Mouse (Mus musculus): ENCODE measurements around the gene Luc7l3. TPM values are rescaled to one million over a fixed set of nuclear protein-coding genes. Genes with fewer than 3 reads are reported as not detected.

Luc7l3 gene
- 10 to 100 TPM; 40.6 to 45.0 TPM for total RNA-seq (2021)
- long read RNA-seq, experiment 1, full-length matches to known transcripts = 25 of 30 reads
- long read RNA-seq, experiment 1, partial matches to known transcripts = 3 of 30 reads
- long read RNA-seq, experiment 1, other reads (novel, unspliced or antisense) = 2 of 30 reads
- long read RNA-seq, experiment 2, full-length matches to known transcripts = 16 of 18 reads
- long read RNA-seq, experiment 2, partial matches to known transcripts = 0 of 18 reads
- long read RNA-seq, experiment 2, other reads (novel, unspliced or antisense) = 2 of 18 reads

DNA sequence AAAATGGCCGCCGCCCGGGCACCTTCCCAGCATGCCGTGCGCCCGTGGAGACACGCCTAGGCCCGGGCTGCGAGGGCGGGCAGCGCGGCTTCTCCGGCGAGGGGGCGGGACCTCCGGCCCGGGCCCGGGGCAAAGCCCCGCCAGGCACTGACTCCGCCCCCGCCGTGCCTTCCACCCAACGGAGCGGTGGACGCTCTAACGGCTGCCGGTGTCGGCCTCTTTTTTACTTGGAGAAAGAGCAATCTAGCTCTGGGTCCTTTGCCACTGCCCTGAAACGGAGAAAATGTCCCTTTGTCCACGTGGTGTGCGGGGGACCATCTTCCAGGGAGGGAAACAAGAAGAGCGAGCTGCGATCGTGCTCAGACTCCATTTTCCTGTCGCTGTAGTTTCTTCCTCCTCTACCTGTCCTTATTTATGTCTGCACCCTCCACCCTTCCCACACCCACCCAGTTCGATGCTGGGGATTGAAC lies at the start of gene Luc7l3:
Gene Luc7l3 (minus strand): TSS at position 58 of the 470 bp plus-strand sequence.
- peak; percentile 97 for DNase-seq
- intact Hi-C loops (cut with DNase I) = no loop called here

- intact Hi-C loops (cut with DNase I) = no loop called here
- DNase-seq = no peak
Observed at GRCm38 (mm10) chr11:94370809-94371208, 49.0 kb upstream of the Luc7l3 start.

DNA sequence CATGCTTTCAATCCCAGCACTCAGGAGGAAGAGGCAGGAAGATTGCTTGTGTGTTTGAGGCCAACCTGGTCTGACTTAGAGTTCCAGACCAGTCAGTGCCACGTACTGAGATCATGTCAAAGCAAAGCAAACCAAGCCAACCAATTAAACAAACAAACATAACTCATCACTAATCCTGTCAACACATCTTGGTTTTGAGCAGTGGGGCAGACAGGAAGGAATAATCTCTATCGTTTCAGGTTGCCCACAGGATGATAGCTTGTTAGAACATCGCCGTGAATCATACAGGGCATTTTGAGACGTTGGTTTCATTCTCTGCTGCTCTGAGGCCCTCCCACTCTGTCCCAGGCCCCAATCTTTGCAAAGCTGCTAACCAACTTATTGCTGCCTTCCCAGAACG lies 48.2 kb upstream of the Luc7l3 start:
- DNase-seq = no peak
- intact Hi-C loops (cut with DNase I) = no loop called here

GRCm38 (mm10) chr11:94365340-94365739 lies 43.6 kb upstream of the Luc7l3 start:
- intact Hi-C loops (cut with DNase I) = no loop called here
- no peak for DNase-seq

- no peak for DNase-seq
- intact Hi-C loops (cut with DNase I) = no loop called here
Observed at GRCm38 (mm10) chr11:94363690-94364089, 41.9 kb upstream of the Luc7l3 start.

DNA sequence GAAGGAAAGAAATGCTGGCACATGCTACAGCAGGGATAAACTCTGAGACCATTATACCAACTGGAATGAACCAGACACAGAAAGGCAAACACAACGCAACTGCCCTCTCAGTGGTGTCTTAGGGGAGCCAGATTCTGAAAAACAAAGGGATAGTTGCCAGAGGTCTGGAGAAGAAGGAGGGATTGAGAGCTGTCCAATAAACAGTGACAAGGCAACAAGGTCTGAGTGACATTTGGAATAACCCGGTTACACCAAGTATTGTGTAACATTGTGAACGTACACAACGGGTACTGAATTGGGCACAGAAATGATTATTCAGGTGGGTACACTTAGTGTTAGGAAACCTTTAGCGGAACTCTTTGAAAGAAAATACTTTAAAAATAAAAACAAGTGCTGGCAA lies 40.3 kb upstream of the Luc7l3 start:
- DNase-seq = no peak
- intact Hi-C loops (cut with DNase I) = no loop called here

- intact Hi-C loops (cut with DNase I) = no loop called here
Observed at GRCm38 (mm10) chr11:94361166-94361870, 39.5 kb upstream of the Luc7l3 start.

GRCm38 (mm10) chr11:94359168-94359567 lies 37.4 kb upstream of the Luc7l3 start:
- no peak for DNase-seq
- intact Hi-C loops (cut with DNase I) = no loop called here

More at GRCm38 (mm10) chr11:94361166-94361870, 39.5 kb upstream of the Luc7l3 start:
- no peak for DNase-seq

DNA sequence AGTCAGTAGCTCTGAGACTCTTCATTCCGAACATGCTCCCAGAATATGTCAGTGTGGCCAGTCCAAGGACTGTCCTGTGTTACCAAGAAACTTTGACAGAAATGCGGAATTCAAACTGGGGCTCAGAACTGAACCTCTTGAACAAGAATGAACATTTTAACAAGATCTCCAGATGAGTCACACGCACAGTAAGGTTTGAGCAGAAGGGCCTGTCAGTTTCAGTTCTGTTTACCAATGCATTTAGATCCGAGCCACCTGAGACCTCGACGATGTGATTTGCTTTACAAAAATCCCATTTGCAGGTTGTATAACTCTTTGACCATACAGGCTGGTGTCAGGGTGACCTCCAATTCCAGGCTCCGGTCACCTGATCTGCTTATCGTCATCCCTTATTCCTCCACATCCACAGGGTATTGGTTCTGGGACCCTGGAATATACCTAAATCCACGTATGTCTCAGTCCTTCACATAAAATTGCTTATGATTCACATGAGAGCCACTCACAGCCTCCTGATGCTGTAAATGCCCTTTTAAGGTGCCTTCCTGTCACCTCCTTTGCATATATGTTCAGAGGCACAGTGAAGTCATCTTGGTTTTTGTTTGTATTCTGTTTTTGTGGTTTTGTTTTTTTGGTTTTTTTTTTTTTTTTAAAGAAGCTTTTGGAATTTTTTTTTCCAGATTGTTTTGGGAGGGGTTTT lies 33.9 kb upstream of the Luc7l3 start:
- intact Hi-C loops (cut with DNase I) = no loop called here

DNA sequence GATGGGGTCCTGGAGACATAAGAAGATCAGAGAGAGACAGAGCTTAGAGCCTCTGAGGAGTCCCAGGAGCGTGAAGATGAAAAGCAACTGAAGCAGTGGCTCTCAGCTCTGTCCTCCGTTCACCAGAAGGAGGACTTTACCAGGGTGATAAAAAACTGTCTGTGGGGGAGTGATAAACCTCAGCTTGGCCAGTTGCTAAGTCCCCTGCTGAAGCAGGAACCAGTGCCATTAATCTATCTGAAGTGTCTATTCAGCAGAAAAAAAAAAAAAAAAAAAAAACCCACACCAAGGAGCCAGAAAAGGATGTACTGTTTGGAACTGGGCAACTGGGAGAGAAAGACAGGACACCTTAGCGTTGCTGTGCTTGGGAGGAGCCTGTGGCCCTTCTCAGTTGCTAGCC lies 29.3 kb upstream of the Luc7l3 start:
- DNase-seq = no peak
- intact Hi-C loops (cut with DNase I) = no loop called here

More for the DNA sequence above, 33.9 kb upstream of the Luc7l3 start:
- DNase-seq = no peak

GRCm38 (mm10) chr11:94350337-94350736 lies 28.5 kb upstream of the Luc7l3 start:
- intact Hi-C loops (cut with DNase I) = no loop called here
- DNase-seq = no peak

- DNase-seq = no peak
- intact Hi-C loops (cut with DNase I) = no loop called here
Observed at GRCm38 (mm10) chr11:94349839-94350238, 28.1 kb upstream of the Luc7l3 start.

DNA sequence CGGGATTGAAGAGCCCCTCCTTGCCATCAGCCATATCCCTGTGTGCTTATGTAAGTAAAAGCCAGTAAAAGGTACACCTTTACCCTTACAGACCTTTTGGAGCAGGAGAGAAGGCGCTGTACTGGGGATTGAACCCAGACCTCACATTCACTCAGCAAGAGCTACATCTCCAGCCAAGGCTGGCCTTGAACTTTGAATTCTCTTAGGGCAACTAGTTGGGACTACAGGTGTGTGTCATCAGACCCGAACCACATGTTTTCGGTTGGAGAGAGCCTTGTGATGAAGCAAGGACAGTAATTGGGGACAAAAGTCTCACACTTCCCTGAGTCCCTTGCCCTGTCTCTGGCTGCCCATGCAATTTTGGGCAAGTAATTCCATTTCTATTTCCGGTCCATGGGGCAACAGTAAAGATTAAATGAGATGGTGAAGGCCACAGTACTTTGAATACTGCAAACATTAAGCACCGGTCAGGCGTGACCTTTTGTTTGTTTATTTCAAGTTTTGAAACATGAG lies 25.3 kb upstream of the Luc7l3 start:
- no peak for DNase-seq
- intact Hi-C loops (cut with DNase I) = no loop called here

DNA sequence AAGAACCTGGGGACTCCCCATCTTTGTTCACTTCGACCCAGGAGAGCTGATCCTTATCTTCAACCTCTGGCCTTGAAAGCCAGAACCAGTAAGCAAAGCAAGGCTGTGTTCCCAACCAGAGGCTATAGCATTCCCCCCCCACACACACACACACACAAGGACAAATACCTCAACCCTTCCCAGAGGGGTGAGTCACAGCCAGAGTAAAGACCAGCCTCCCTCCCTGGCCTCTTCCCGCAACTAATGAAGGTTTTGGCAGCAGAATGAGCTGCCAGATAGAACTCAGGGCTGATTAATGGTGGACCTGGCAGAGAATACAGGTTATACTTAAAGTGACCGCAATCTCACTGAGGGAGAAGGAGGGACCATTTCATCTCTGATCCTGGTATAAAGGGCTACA lies 24.8 kb upstream of the Luc7l3 start:
- intact Hi-C loops (cut with DNase I) = no loop called here
- no peak for DNase-seq

GRCm38 (mm10) chr11:94345926-94346325 lies 24.1 kb upstream of the Luc7l3 start:
- intact Hi-C loops (cut with DNase I) = no loop called here

GRCm38 (mm10) chr11:94344470-94344869 lies 22.7 kb upstream of the Luc7l3 start:
- intact Hi-C loops (cut with DNase I) = loop anchor here (5.0 kb wide), 1 partner anchor 198 kb away; no protein-coding TSS in a partner anchor
- DNase-seq = no peak

More at GRCm38 (mm10) chr11:94345926-94346325, 24.1 kb upstream of the Luc7l3 start:
- DNase-seq = no peak

GRCm38 (mm10) chr11:94343955-94344358 lies 22.2 kb upstream of the Luc7l3 start:
- intact Hi-C loops (cut with DNase I) = loop anchor here (2.0 to 5.0 kb wide), 2 partner anchors 61 to 198 kb away; no protein-coding TSS in a partner anchor
- DNase-seq = no peak

- intact Hi-C loops (cut with DNase I) = loop anchor here (2.0 to 5.0 kb wide), 2 partner anchors 62 to 200 kb away; no protein-coding TSS in a partner anchor
- DNase-seq = no peak
Observed at GRCm38 (mm10) chr11:94342114-94342905, 20.5 kb upstream of the Luc7l3 start.

DNA sequence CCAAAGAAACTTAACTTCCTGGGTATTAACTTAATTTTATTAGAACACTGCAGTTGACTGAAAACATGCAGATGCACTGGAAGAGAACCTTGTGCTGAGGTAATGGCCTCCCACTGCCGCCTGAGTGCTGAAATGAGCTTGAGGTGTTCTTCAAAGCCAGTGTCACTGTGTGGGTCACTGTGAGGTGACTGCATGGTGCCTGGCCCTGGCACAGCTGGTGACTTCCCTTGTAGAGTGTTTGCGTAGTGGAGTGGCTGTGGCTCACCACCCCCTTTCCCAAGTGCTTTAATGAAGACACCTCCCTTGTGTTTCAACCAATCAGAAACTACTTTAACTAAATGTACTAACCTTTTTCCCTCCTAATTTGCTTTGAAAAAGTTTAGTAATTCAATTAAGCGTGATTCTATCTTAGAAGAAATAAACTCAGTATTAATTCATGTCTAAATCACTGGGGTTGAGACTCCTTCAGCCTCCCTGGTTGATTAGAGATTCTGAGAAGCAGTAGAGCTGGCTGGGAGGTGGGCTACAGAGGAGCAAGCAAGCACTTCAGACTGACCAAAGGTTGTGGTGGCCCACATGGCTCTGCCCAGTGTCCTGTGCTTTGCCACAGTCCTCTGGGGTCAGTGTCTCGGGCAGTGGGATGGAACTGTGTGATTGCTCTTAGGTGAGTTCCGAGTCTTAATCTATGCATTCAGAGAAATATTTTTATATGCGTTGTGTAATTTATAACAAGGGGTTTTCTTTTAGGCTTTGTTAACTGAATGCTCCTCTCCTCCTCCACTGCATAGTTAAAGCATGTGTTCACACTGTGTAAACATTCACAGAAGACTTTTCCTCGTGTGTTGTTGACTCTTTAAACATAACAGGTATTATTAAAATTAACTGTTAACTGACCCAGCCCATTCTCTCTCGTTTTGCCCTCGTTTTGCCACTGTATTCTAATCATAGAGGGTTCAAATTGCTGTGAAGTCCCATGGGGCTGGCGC lies 19.5 kb upstream of the Luc7l3 start:
- intact Hi-C loops (cut with DNase I) = loop anchor here (5.0 kb wide), 1 partner anchor 201 kb away; no protein-coding TSS in a partner anchor
- no peak for DNase-seq
